ENCODE assay signal across 8 mouse cellular contexts in the genomic region with DNA sequence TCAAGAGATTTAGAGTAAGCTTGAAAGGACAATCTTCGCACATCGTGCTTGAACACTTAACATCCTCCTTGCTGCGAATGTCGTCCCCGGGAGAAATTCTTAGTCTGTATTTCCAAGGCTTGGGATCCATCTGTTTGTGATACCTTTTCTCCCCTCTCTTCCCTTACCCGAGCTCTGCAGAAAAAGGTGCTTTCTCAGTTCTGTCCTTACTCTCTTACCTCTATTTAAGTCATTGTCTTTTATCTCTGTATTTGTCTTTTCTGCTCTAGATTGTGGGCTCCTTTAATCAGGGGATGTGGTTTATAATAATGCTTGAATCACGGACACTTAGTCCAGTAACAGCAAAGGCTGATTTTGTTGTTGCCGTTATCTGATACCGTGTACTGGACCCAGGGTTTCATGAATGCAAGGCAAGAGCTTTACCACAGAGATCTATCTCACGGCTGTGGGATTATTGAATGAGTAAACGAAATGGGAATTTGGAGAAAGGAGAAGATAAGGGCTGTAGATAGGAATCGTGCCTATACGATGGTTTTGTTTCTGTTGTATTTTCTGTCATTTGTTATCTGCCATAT. TPM values are rescaled to one million over a fixed set of nuclear protein-coding genes. Genes with fewer than 3 reads are reported as not detected.
A peak's percentile ranks its signal among the peaks of the same experiment; 100 is the strongest.
DNase-seq lines count a peak whose midpoint lies in the region; ATAC-seq and TF ChIP-seq lines count a peak whose summit lies in the region.

No protein-coding gene starts in this region.

- peak overlapping the region; percentile 93; the same call in 1 of the 2 replicates for H3K27ac ChIP-seq in lung, postnatal 0 days (ENCODE audit: low read length)
- peak overlapping the region; percentile 82; the same call in 1 of the 2 replicates for H3K27ac ChIP-seq in intestine, embryonic 15.5 days
- no peak overlapping the region for H3K27ac ChIP-seq in olfactory bulb, adult 2 months (ENCODE audit: insufficient read depth, low read depth, low read length)

- no peaks in the 10 kb centered on the region for H3K27me3 ChIP-seq in lung, postnatal 0 days (replicated peaks; ENCODE audit: insufficient read depth, low read length)
- no peaks in the 10 kb centered on the region for H3K27me3 ChIP-seq in intestine, embryonic 15.5 days (replicated peaks)

- 3% methylated on average over 13 of the region's 13 CpGs for WGBS in lung, postnatal 0 days
- 3% methylated on average over 13 of the region's 13 CpGs for WGBS in intestine, embryonic 15.5 days
- WGBS in olfactory bulb, adult 2 months, result 5% methylated on average over 13 of the region's 13 CpGs

- peaks cover 8% of the 10 kb centered on the region for H3K36me3 ChIP-seq in lung, postnatal 0 days (ENCODE audit: insufficient read depth, low read length)
- peaks cover 7% of the 10 kb centered on the region for H3K36me3 ChIP-seq in intestine, embryonic 15.5 days

- peak overlapping the region; percentile 60; the same call in 1 of the 2 replicates for H3K9ac ChIP-seq in lung, postnatal 0 days (replicated peaks; ENCODE audit: low read depth)
- H3K9ac ChIP-seq in intestine, embryonic 15.5 days, result peak overlapping the region; percentile 58

- no peak for DNase-seq in lung, postnatal 0 days (ENCODE audit: low spot score)
- DNase-seq in lung, postnatal 4 days, result no peak
- peak; percentile 4 for DNase-seq in embryo, embryonic 11 days
- DNase-seq in right cerebral cortex, adult 18-20 months, result no peak
- no peak for DNase-seq in cerebellum, postnatal 14 days
- DNase-seq in right cerebral cortex, postnatal 25 days, result no peak

- H3K9me3 ChIP-seq in lung, postnatal 0 days (ENCODE audit: low read length), result no peaks in the 10 kb centered on the region
- no peaks in the 10 kb centered on the region for H3K9me3 ChIP-seq in intestine, embryonic 15.5 days

- no peak for TF ChIP-seq POLR2A in olfactory bulb, adult 2 months (IDR thresholded peaks at IDR 0.05; ENCODE audit: insufficient read depth, low read depth, low read length)

- TF ChIP-seq EP300 in lung, postnatal 0 days (IDR thresholded peaks at IDR 0.05), result no peak

- TF ChIP-seq CTCF in lung, postnatal 0 days (IDR thresholded peaks at IDR 0.05), result no peak
- TF ChIP-seq CTCF in olfactory bulb, adult 2 months (IDR thresholded peaks at IDR 0.05; ENCODE audit: insufficient read depth, low read depth, low read length), result no peak

- H3K4me2 ChIP-seq in lung, postnatal 0 days (replicated peaks; ENCODE audit: low read depth, low read length), result peak overlapping the region; percentile 78
- H3K4me2 ChIP-seq in intestine, embryonic 15.5 days (replicated peaks), result peak overlapping the region; percentile 79

- ATAC-seq in lung, postnatal 0 days, result no peak
- ATAC-seq in intestine, embryonic 15.5 days, result no peak

- H3K4me3 ChIP-seq in lung, postnatal 0 days (ENCODE audit: low read depth, low read length), result peak overlapping the region; percentile 84
- H3K4me3 ChIP-seq in intestine, embryonic 15.5 days (replicated peaks), result peak overlapping the region; percentile 67
- peak overlapping the region; percentile 76 for H3K4me3 ChIP-seq in olfactory bulb, adult 2 months (ENCODE audit: insufficient read depth, low read depth, low read length)

- H3K4me1 ChIP-seq in lung, postnatal 0 days (ENCODE audit: insufficient read depth, low read depth, low read length), result peaks cover 7% of the 10 kb centered on the region; the same call in 1 of the 2 replicates
- H3K4me1 ChIP-seq in intestine, embryonic 15.5 days (replicated peaks), result peaks cover 12% of the 10 kb centered on the region
- H3K4me1 ChIP-seq in olfactory bulb, adult 2 months (ENCODE audit: control insufficient read depth, insufficient read depth, low read length), result no peaks in the 10 kb centered on the region; the same call in 1 of the 2 replicates

RNA-seq across cellular contexts. Expression of gene Mphosph8, which starts 1.1 kb away (rescaled TPM):
- 22.0 and 23.1 TPM in 2 replicates for polyA plus RNA-seq in lung, postnatal 0 days (2015; fragmentation: Nextera tagmentation; extraction: Ambion mirVana)
- 26.3 and 26.5 TPM in 2 replicates for polyA plus RNA-seq in intestine, embryonic 15.5 days (2015; fragmentation: Nextera tagmentation; extraction: Ambion mirVana)
- not detected in 2 replicates for polyA plus RNA-seq in olfactory bulb, adult 2 months (2012; ENCODE audit: insufficient read depth, insufficient read length, low replicate concordance, missing spikeins)

Comparison
In these comparisons a context has a peak if more than half of its experiments do, and no peak if none do; other contexts are left out.
1. RNA of gene Mphosph8, which starts 1.1 kb away (polyA plus RNA-seq): 26.3 to 26.5 TPM in intestine, embryonic 15.5 days and 22.0 to 23.1 TPM in lung, postnatal 0 days; not detected in olfactory bulb, adult 2 months; every median in the first group is over 10 times any median in the second.
2. Peak in every context shown above with its lines, with median percentiles within 50 percentile points of each other: H3K4me3 ChIP-seq.